Mouse (Mus musculus): ENCODE measurements around the gene Lgals3. TPM values are rescaled to one million over a fixed set of nuclear protein-coding genes. Genes with fewer than 3 reads are reported as not detected.
A peak's percentile ranks its signal among the peaks of the same experiment; 100 is the strongest.

The Lgals3 gene
- total and polyA plus RNA-seq, 3 experiments = 0.29 to 1.8 TPM; not detected in 1

DNA sequence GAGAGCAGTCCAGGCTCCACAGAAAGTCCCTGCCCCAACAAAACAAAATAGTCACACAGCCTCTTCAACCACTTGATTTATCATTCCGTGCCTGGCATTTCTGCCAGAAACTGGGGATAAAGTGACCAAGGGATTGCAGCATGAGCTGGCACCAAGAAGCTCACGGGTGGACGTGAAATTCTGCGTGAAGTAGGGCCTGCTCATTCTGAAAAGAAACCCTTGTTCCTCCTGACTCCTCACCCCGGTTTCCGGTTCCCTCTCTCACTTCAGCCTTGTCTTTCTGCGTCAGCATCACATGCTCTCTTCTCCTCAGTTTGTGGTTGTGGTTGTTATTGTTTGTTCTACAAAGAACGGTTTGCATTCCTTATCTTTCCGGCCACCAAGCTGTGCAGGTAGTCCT lies 5.7 kb upstream of the Lgals3 start (continued):
- no peak for TF ChIP-seq SMC3 (IDR thresholded peaks at IDR 0.05; ENCODE audit: low read depth, low read length)
- TF ChIP-seq CHD2 (IDR thresholded peaks at IDR 0.05; ENCODE audit: low read length) = no peak
- no peak for TF ChIP-seq PAX5 (IDR thresholded peaks at IDR 0.05; ENCODE audit: low read length)
- TF ChIP-seq TBP (conservative IDR thresholded peaks at IDR 0.05; ENCODE audit: low read depth, low read length) = peak; percentile 73
- TF ChIP-seq JUND (conservative IDR thresholded peaks at IDR 0.05; ENCODE audit: low read depth, low read length) = no peak
- TF ChIP-seq USF2 (conservative IDR thresholded peaks at IDR 0.05; ENCODE audit: low read depth, low read length) = no peak; the same call in 1 of the 2 replicates
- TF ChIP-seq ZC3H11A (IDR thresholded peaks at IDR 0.05; ENCODE audit: low read depth, low read length) = no peak
- TF ChIP-seq USF1 (IDR thresholded peaks at IDR 0.05; ENCODE audit: low read depth, low read length) = peak; percentile 45
- TF ChIP-seq E2F4 (IDR thresholded peaks at IDR 0.05; ENCODE audit: insufficient replicate concordance, low read depth, low read length) = no peak
- no peak for TF ChIP-seq ZNF384 (IDR thresholded peaks at IDR 0.05; ENCODE audit: low read depth, low read length)
- TF ChIP-seq ELF1 (IDR thresholded peaks at IDR 0.05; ENCODE audit: low read depth, low read length) = peak; percentile 53

DNA sequence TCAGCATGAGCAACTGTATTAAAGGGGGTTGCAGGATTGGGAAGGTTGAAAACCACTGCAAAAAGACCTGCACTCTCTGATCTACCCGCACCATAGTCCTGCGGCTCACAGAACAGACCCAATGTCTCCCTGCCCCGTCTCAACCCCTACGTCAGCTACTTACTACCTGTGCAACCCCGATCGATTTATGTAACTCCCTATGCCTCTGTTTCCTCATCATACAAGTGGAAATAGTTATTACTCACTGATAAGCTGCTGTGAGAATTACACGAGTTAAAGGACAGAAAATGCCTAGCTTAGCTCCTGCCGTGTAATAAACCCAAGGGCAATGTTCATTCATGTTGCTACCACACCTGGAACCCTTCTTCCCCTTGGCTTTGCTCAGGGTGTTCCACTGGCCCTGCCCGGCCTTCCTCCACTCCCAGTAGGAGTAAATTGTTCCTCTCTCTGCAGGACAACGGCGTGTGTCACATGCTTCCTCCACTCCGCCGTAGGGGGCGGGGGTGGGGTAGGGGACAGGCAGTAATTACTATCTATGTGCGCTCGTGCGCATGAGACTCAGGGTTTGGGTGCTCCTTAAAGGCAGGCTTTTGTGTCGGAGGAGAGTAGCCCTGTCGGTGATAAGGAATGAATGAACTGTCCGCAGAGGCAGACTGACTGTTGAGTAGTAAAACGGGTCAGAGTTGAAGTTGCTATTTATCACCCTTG lies 2.7 kb upstream of the Lgals3 start:
- no peak for TF ChIP-seq IRF4 (IDR thresholded peaks at IDR 0.05; ENCODE audit: low read depth, low read length)
- no peak for TF ChIP-seq MAX (IDR thresholded peaks at IDR 0.05; ENCODE audit: low read length)
- no peak for TF ChIP-seq PAX5 (IDR thresholded peaks at IDR 0.05; ENCODE audit: low read length)
- TF ChIP-seq JUN (IDR thresholded peaks at IDR 0.05; ENCODE audit: insufficient read depth, low read depth, low read length) = no peak
- TF ChIP-seq ZNF384 (IDR thresholded peaks at IDR 0.05; ENCODE audit: low read depth, low read length) = no peak
- TF ChIP-seq GABPA (IDR thresholded peaks at IDR 0.05; ENCODE audit: insufficient replicate concordance, low read depth, low read length) = no peak
- TF ChIP-seq CHD2 (IDR thresholded peaks at IDR 0.05; ENCODE audit: low read length) = no peak
- TF ChIP-seq CHD1 (IDR thresholded peaks at IDR 0.05; ENCODE audit: low read depth, low read length) = no peak
- no peak for TF ChIP-seq USF2 (conservative IDR thresholded peaks at IDR 0.05; ENCODE audit: low read depth, low read length)
- no peak for TF ChIP-seq HCFC1 (IDR thresholded peaks at IDR 0.05; ENCODE audit: low read depth, low read length)
- no peak for TF ChIP-seq USF1 (IDR thresholded peaks at IDR 0.05; ENCODE audit: low read depth, low read length)
- no peak for TF ChIP-seq KAT2A (IDR thresholded peaks at IDR 0.05; ENCODE audit: insufficient replicate concordance, low read length)
- DNase-seq (ENCODE audit: extremely low read depth) = no peak
- Histone ChIP-seq H3K36me3 (replicated peaks in 1 of 2; ENCODE audit: control insufficient read depth in 1 of 2, insufficient read depth in 1 of 2, low read length in 1 of 2) (no peaks in the 10 kb centered on the region), H3K9me3 (replicated peaks; ENCODE audit: low read length) (no peaks in the 10 kb centered on the region), H3K4me1 (ENCODE audit: control insufficient read depth in 1 of 2, insufficient read depth in 2 of 2) (peaks cover 21 to 42% of the 10 kb centered on the region in 2 experiments), H3K27me3 (replicated peaks) (no peaks in the 10 kb centered on the region), H3K4me3 (replicated peaks in 1 of 3; ENCODE audit: low read depth in 2 of 3, low read length in 2 of 3, poor library complexity in 1 of 3) (no peak overlapping the region), H3K27ac (ENCODE audit: insufficient read depth, low read depth) (no peak overlapping the region), H3K79me2 (replicated peaks; ENCODE audit: control insufficient read depth, extremely low read depth, insufficient read depth, poor library complexity, severe bottlenecking) (no peaks in the 10 kb centered on the region), H3K9ac (ENCODE audit: insufficient read depth, low read depth) (no peak overlapping the region), H3K4me2 (ENCODE audit: insufficient read depth, low read depth, poor library complexity, severe bottlenecking) (no peak overlapping the region)
- dilution Hi-C loops (cut with MboI; ENCODE audit: extremely low pct_ligation_motif_present, extremely low pct_unique_long_range_greater_than_20kb, low sequenced_read_pairs) (no loop called here), in situ Hi-C loops (cut with MboI; ENCODE audit: low pct_ligation_motif_present, low pct_unique_long_range_greater_than_20kb, low sequenced_read_pairs) (no loop called here)

All from CH12.LX (cell line).